Mouse (Mus musculus) testis, postnatal 10 days (tissue): Measurements from ENCODE around the gene Csrp1.

Experiments used
- DNase-seq: peaks from one replicate; pipeline ENCODE4 v3.0.0; 2021; ENCODE audit warnings: low spot score

The Csrp1 gene

DNA sequence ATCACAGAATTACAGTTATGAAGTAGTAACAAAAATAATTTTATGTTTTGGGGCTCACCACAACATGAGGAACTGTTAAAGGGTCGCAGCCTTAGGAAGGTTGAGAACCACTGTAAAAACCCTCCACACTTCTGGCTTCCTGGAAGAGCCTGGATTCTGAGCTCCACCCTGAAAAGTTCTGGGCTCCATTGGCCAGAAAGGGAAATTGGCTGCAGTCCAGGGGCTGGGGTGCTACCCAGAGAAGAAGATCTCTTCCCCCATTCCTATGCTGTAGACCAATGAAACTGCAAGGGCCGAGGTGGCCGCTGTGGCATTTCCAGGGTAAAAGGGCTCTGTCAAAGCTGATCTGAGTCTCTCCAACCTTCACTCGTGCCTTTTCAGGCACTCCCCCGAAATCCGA is 21.8 kb upstream of the Csrp1 start:
- peak; percentile 62 for DNase-seq

DNA sequence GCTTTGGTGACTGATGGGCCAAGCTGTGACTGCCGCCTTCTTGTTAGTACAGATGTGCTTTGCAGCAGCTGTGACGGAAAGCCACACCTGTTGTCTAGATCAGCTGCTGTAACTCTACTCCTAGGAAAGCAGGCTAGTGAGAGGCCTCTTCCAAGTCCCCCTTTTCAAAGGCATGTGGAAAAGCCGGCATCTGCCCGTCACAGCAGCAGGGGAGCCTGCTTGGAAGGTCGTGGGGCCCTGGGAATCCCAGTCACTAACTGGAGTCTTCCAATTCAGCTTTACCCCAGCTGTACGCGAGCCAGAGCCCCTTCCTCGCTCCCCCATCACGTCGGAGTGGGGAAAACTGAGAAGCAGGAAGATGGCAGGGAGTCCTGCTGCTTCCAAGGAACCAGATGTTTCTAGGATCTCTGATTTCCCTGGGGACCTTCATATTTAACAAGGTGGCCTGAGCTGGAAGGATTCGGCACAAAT is 21.4 kb upstream of the Csrp1 start:
- no peak for DNase-seq

DNA sequence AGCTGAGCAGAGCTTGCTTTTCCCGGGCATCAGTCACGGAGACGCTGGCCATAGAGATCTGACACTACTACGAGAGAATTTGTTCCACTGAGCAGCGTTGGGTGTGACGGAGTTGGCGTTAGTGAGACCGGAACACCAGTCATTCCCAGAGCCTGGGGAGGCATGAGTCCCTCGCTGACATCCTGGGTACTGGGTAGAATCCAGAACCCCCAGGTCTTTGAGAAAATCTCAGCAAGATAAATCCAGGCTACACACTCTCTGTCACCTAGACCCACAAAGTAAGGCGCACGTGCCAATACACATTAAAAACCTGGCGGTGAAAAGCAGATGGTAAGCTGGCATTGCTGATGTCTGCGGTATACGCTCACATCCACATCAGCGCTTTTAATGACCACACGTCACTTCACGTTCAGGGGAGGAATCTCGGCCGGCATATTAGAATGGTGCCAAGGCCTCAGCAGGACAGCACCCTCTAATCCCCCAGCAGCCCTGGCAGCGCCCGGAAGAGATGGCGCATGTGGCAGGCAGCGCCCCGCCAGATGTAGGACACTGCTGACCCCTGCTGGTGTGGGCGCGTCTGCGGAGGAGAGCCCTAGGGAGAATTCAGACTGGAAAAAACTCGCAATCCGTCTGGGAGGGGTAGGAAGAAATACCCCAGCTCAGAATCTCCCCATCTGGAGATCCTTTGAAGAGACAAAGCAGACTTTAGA is 20.7 kb upstream of the Csrp1 start:
- DNase-seq: peak; percentile 90

DNA sequence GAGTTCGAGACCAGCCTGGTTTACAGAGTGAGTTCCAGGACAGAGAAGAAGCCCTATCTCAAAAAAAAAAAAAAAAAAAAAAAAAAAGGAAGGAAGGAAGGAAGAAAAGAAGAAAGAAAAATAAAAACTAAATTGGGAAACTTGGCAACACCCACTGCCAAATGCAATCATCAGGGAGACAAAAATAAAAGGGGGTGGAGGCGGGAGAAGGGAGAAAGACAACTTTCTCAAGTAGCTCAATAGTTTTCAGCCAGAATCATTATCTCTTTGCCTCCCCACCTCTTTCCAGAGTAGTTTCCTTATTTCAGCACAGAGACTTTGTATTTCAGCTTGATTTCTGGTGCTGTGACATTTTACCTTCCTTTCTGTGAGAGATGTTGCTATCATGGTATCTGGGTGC is 20.0 kb upstream of the Csrp1 start:
- no peak for DNase-seq

DNA sequence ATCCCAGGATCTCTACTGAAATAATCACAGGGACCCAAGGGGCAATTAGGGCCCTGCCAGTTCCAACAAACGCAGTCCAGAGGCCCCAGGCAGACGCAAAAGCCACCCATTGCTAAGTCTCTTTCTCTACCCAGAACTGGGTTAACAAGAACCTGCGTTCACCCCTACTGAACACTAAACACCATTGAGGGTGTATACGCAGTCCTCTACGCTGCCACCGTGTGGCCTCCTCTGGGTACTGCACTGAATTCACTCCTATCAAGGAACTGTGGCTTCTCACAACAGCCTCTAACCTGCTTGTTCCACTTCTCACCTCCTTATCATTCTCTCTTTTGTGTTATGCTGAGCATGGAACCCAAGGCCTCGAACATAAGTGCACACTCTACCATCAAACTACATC is 19.3 kb upstream of the Csrp1 start:
- DNase-seq: peak; percentile 91

DNA sequence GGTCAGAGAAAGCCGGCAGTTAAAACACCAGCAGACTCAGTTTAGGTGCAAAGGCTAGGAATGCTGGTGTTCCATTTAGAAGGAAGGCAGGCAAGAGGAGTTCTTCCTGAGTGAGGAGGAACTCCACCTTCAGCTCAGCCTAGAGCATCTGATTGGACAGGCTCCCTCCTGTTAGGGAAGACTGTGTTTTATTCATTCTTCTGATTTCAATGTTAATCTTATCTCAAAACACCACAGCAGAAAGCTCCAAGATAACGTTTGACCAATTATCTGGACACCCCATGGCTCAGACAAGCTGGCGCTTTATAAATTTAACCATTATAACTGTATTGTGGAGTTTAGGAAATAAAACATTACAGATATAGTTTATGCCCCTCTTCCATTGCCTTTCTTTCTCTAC is 18.5 kb upstream of the Csrp1 start:
- DNase-seq: no peak

DNA sequence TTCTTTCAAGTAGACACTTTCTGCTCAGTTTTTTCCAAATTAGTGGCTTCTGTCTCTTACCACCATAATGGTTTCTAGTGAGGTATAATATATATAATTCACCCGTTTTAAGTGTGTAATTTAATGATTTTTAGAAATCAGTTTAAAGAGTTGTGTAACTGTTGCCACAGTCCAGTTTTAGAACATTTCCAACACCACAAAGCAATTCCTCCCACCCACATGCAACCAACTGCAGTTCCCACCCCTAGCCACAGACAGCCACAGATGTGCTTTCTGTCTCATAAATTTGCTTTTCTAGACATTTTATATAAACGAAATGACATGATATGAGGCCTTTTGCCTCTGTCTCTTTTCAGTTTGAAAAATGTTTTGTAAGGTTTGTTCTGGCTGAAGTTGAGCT is 17.1 kb upstream of the Csrp1 start:
- DNase-seq: no peak

DNA sequence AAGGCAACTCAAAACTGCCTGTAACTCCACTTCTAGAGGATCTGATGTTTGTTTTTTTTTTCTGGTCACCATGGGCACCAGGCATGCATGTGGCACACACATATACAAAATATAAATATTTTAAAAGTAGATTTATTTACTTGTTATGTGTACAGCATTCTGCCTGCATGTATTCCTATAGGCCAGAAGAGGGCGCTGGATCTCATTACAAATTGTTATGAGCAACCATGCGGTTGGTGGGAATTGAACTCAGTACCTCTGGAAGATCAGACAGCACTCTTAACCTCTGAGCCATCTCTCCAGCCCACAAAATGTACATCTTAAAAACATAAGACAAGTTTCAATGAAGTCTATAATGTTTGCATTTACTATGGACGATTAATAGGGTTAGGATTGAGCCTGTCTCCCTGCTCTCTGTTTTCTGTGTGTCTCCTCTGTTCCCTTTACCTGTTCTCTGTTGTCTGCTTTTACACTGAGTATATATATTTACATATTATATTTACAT is 15.5 kb upstream of the Csrp1 start:
- DNase-seq: no peak

DNA sequence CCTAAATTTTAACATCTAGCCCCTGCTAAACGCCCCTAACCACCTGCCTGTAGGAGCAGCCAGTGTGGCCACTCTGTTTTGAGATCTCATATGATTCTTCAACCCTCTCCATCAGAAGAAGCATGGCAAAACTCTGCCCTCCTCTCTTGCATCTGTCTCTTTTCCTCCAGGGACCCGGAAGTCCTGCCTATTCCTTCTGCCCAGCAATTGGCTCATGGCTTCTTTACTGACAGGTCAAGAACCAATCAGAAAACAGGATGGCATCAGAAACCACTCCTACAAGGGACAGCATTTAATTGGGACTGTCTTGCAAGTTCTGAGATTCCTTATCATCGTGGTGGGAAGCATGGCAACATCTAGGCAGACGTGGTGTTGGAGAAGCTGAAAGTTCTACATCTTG is 11.5 kb upstream of the Csrp1 start:
- no peak for DNase-seq

DNA sequence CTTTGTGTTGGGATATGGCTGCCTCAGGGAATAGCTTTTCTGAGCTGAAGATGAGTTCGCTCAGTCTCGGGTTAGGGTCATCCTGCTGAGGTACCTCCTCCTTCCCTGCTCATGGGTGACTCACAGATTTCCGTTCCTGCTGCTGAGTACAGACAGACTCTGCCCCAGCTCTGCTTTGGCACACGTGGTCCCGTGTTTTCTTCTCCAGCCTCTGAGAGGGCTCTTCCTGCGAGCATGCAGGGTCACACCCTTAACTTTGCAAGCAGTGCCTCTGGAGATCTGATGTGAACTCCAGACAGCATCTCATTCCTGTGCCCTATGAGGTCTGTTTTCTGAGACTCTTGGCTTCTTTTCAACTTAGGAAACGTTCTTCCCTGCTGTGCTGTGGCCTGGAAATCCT is 8.7 kb upstream of the Csrp1 start:
- no peak for DNase-seq

DNA sequence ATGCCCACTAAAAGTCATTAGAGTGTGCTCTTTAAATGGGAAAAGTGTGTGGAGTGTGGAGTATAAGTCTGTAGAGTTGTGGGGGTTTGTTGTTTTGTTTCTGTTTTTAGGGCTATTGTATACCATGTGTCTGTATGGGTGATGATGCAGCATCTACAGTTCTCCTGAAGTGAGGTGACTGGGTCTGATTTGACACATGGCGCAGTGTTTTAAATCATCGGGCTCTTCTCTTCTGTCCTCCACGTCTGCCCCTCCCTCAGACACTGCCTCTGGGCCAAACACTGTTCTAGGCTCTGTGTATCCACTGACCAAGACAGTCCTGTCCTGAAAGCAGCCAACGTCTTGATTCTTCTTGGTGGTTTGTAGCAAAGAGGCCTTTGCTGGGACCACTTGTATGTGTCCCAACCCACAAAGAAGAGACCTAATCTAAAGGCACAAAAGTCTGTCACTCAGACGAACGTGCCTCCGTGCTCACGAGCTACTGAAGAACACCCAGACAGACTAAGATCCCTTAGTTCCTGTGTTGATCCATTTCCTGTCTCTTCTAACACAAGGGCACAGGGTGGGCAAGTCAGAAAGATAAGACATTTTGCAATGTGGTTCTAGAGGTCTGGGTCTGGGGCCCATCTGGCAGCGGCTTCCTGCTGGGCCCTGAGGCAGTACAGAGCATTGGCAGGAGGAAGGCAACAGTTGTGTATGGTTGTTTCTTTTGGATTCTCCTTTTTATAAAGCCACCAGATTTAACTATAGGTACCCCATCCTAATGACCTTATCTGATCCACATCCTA is 5.6 kb upstream of the Csrp1 start:
- no peak for DNase-seq

DNA sequence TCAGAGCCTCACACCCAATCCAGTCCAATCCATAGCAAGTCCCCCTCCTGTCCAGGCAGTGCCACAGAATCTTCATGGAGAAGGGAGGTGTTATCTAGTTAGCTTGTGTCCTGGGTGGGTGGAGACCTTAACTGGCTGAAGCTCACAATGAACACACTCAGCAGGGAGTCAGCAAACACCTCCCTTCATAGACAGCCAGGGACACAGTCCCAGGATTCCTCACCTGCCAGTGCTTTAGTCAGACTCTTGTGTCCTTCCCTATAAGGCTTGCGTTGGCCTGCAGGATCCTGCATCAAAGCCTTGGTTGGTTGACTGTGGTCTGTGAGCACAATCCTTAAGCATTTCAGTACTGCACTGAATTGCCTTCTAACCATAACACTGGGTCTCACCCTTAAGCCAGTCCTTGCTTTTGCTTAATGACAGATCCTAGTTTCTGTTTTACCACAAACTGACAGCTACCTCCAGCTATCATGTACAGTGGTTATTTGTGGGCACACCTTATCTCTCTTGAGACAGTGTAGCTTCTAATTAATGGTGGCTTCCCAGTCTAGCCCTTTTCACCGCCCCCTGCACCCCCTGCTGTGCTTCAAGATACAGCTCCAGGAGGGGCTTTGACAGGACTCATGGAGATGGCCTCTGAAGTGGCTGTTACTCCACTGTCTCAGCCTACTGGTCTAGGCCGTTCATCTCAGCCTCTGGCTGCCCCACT is 4.8 kb upstream of the Csrp1 start:
- DNase-seq: no peak

DNA sequence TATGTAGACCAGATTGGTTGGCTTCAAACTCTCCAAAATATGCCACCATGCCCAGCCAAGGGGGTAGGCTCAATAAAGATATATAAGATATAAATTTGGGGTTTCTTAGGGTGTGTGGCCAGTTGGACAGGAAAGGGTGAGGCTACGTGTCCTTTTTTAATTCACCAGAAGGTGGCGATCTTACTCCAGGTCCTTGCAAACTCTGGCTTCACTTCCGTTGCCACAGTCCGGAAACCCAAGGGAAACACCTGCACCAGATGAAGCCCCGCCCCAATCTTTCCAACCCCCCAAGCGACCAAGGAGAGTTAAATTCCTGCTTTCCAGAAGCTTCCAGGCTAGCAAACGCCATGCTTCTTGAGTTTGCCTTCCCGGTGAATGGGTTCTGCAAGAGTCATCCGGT is 375 bp upstream of the Csrp1 start:
- DNase-seq: peak; percentile 75

DNA sequence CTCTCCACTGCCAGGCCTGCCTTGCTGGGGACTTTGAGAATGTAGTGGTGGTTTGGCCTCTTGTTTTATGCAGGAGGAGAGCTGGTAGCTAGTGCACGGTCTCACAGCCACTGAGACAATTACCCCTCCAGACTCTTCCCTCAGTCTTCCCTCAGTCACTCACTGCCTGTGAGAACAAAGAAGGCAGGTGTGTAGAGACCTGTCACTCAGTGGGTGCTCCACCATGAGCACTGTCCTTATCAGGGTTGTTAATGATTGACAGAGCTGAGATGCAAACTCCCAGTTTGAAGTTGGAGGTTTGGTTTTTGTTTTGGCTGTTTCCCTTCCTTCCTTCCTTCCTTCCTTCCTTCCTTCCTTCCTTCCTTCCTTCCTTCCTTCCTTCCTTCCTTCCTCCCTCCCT is 3.2 kb downstream of the Csrp1 start:
- no peak for DNase-seq

DNA sequence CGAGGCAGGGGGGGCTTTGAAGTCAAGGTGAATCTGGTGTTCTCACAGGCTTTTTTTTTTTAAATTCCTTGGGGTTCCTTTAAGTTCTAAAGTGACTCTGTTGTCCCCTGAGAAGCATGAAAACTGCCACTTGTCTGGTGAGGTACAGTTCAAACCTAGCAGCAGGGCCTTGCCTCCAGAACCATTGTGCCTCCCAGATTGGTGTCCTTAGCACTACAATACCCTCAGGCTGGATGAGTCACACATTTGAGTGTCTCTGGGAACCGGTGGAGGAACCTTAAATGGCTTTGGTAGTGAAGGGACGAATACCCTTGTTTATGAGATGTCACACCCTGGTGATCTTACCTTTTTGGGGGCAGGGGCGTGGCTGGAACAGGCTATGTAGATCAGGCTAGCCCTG is 4.3 kb downstream of the Csrp1 start:
- no peak for DNase-seq

DNA sequence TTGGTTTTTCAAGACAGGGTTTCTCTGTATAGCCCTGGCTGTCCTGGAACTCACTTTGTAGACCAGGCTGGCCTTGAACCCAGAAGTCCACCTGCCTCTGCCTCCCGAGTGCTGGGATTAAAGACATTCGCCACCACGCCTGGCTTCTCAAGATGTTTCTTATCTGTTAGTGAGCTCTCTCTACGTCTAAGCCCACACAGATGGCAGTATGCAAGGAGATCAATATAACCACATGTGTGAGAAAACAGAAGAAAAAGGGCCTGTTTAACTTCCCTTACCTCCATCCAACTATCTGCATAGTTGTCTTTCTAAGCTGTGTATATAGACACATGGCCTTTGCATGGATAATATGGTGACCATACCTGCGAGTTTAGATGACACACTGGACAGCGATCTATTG is 5.5 kb downstream of the Csrp1 start:
- DNase-seq: no peak

DNA sequence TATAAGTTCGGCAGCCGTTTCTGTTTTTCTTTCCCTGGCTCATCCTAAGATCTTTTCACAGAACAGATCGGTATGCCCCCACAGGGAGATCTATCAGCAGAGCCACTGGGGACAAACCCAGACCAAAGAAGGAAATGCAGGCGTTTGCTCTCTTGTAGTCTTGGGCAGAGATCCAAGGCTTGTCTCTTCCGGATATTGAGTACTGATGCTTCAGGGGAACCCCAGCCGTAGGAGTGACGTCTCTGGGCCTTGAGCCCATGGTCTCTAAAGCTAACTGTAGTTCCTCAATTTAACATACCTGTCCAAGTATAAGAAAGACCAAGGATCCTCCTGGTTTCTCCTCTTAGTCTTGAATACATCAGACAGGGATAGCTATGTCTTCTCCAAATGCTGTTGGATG is 6.1 kb downstream of the Csrp1 start:
- no peak for DNase-seq

DNA sequence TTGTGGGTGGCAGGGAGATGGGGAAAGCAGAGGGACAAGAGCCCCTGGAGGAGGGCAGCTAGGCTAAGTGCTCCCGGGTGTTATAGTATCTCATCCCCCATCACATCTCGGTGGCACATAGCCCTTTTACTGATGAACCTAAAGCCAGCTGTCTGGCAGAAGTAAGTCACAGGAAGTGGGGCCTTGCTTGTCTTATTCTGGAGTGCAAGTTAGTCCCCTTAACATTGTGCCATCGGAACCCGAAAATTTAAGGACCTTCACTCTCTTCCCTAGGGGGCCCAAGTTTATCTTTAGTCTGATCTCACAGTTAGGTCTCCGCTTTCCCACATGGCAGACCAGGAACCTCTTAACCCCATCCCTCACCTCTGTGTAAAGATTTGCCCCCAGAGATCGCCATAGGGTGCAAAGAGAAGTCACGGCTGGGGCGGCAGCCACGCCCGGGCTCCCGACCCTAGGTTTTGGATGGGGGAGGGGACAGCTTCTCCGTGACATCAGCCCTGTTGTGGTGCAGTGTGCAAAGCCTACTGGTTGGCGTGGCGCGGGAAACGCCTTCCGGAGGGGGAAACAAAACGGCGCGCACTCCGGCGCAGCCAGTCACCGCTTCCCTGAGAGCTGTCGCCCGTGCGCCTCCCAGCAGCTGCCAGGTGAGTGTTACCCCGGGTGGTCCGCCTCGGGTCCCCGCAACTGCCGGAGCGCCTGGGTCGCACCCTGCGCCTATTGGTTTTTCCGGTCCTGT is 8.9 kb downstream of the Csrp1 start:
- peak; percentile 89 for DNase-seq

DNA sequence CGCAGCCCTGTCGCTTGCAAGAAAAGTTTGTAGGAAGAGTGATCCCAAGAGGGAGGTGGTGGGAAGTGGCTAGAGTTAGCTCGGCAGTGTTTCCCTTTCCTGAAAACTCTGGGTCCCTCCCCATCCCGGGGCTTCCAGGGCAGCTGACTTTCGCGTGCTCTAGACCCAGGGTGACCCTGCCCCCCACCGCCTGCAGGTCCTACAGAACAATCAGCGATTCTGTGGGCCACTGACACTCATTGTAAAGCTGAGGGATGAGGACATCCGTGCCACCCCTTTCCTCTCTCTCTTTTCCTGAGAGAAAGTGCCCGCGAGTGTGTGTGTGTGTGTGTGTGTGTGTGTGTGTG is 9.5 kb downstream of the Csrp1 start:
- no peak for DNase-seq

DNA sequence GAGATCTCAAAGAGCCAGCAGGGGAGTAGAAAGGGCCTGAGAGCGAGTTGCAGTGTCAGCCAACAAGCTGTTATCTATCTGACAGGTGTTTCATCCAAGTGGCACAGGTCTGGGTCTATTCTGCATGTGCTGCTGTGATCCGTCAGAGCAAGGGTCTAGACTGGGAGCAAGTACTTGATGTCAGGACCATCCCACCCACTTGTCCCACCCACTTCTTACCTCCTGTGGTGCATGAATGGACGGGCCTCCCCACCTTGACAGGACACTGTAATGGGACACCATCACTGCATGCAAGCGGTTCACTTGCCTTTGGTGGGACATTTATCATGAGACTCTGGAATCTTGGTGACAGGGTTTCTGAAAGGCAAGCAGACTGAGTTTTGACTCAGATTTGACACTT is 10.0 kb downstream of the Csrp1 start:
- no peak for DNase-seq

DNA sequence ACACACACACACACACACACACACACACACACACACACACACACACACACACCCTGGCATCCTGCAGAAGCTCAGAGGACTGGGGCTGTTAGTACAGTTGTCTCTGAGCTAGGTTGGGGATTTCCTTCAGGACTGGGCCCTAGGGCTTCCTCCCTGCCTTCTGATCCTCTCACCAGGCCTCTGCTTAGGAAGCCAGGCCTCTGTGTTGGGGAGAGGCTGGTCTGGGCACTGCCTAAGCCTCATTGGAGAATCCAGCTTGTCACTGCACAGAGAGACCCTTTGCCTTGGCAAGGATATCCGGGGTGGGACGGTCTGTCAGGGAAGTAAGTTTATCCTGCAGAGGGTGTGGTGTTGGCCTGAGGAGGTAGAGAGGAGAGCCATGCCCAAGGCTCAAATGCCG is 10.4 kb downstream of the Csrp1 start:
- DNase-seq: no peak

DNA sequence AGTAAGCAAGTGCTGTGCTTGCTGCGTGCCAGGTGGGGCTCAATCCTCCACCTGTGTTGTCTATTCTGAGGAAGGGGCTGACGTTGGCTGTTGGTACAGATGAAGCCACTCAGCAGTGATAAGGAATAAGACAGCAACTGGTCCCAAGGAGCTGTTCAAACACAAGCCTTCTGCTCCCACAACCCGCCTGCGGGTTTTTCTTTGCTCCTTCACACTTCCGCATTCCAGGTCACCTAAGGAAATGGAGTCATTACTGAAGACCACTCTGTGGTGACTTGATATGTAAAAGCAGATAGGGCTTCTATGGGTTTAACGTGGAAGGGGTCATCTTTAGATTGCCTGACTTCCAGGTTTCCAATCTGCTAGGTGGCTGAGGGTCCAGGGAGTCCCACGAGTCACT is 11.5 kb downstream of the Csrp1 start:
- DNase-seq: no peak
